Mouse (Mus musculus) mouse embryonic stem cell (cell line): ENCODE data around the gene Dnm2.

Source experiments
- in situ Hi-C, 2 experiments: fragments of 300-500 bp; cut with MboI; formaldehyde crosslinking; loops; 1 replicate in 1 of 2; 3 replicates in 1 of 2; pipeline ENCODE4 v1.14.3; 2019 to 2020; ENCODE audit warnings: low sequenced_read_pairs in 2 of 2, low pct_unique_long_range_greater_than_20kb in 1 of 2, mixed read lengths in 1 of 2; ENCODE audit not compliant: unreplicated experiment in 1 of 2

Gene Dnm2

DNA sequence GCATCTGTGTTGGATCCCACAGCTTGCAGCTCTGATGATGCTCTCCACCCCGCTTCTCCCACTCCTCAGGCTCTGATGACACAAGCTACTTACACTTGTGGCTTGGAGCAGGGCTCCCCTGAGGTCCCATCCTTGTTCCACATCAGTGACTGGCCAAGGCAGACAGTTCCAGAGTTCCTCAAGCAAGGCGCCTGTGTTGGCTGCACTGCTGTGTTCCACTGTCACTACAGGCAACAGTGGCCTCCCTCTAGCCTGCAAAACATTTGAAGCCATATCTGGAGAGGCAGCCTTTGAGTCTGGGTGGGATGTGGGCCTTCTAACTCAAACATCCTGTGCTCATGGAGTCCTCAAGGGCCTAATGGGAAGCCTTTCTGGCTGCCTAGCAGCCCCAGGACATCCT lies 132.3 kb downstream of the Dnm2 start:
- in situ Hi-C loops: no loop called here
